Mouse (Mus musculus): Measurements from ENCODE around the gene Il15. TPM values are rescaled to one million over a fixed set of nuclear protein-coding genes. Genes with fewer than 3 reads are reported as not detected.

Gene Il15
- polyA plus RNA-seq, 1 experiment from 2014 or later: 12.8 TPM

- 80% methylated on average over 6 of the region's 6 CpGs for WGBS
- no peak overlapping the region for H3K9ac ChIP-seq
- DNase-seq (no peak), ATAC-seq (ENCODE audit: insufficient read depth) (no peak)
- H3K4me3 ChIP-seq (ENCODE audit: low read depth, low read length): no peak overlapping the region
- H3K4me2 ChIP-seq: no peak overlapping the region
- H3K27ac ChIP-seq (ENCODE audit: low read depth): no peak overlapping the region
- no peaks in the 10 kb centered on the region for H3K9me3 ChIP-seq (ENCODE audit: low read depth, low read length)
- no peaks in the 10 kb centered on the region for H3K4me1 ChIP-seq (ENCODE audit: insufficient read depth)
- H3K27me3 ChIP-seq (ENCODE audit: insufficient read depth, low read length): no peaks in the 10 kb centered on the region
- no peaks in the 10 kb centered on the region for H3K36me3 ChIP-seq (ENCODE audit: insufficient read depth)
- no peak for TF ChIP-seq CTCF (IDR thresholded peaks at IDR 0.05; ENCODE audit: low read depth)
Observed at GRCm38 (mm10) chr8:82370657-82371056, 32.4 kb downstream of the Il15 start.

DNA sequence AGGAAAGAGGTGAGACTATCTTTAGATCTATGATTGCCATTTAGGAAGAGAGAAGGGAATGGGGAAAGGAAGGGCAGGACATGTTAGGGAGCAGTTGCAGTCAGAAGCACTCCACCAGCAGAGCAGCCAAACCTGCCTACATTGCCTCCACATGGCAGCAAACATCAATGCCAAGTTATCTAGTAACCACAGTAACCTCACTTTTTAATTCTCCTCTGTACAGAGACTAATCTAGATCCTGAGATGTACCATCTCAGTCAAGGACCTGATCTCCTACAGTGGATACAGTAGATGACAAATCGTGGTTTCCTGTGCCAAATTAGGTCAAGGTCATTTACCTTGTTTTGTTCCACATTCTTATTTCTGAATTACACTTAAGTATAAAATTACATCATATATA is 42.0 kb downstream of the Il15 start:
- H3K4me3 ChIP-seq (ENCODE audit: low read depth, low read length): no peak overlapping the region
- no peak for TF ChIP-seq CTCF (IDR thresholded peaks at IDR 0.05; ENCODE audit: low read depth)
- H3K27me3 ChIP-seq (ENCODE audit: insufficient read depth, low read length): no peaks in the 10 kb centered on the region
- no peak overlapping the region for H3K27ac ChIP-seq (ENCODE audit: low read depth)
- H3K4me2 ChIP-seq: no peak overlapping the region
- 91% methylated on average over 1 of the region's 1 CpGs for WGBS
- H3K9me3 ChIP-seq (ENCODE audit: low read depth, low read length): no peaks in the 10 kb centered on the region
- DNase-seq: no peak
- H3K4me1 ChIP-seq (ENCODE audit: insufficient read depth): no peaks in the 10 kb centered on the region
- no peak overlapping the region for H3K9ac ChIP-seq
- no peaks in the 10 kb centered on the region for H3K36me3 ChIP-seq (ENCODE audit: insufficient read depth)
- no peak for ATAC-seq (ENCODE audit: insufficient read depth)

DNA sequence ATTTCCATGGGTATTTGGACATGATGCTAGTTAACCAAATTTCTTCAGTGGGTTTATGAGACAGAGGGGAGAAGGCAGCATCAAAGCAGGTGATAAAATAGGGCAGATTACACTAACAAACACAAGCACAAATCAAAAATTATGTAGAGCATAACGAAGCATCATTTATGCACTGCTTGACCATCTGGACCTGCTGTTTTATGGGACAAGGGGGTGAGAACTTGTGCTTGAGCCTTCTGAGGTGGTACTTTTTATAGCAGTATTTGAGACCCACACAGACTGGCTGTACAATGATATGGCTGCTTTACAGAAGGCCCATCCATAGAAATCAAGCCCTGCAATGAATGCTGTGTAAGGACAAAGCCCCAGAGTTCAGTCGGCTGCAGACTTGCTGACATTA is 46.9 kb downstream of the Il15 start:
- Histone ChIP-seq H3K27ac (ENCODE audit: low read depth) (no peak overlapping the region), H3K9ac (no peak overlapping the region), H3K4me3 (ENCODE audit: low read depth, low read length) (no peak overlapping the region), H3K4me2 (no peak overlapping the region), H3K36me3 (ENCODE audit: insufficient read depth) (no peaks in the 10 kb centered on the region), H3K4me1 (ENCODE audit: insufficient read depth) (no peaks in the 10 kb centered on the region), H3K27me3 (ENCODE audit: insufficient read depth, low read length) (no peaks in the 10 kb centered on the region), H3K9me3 (ENCODE audit: low read depth, low read length) (no peaks in the 10 kb centered on the region)
- ATAC-seq (ENCODE audit: insufficient read depth): no peak
- TF ChIP-seq CTCF (IDR thresholded peaks at IDR 0.05; ENCODE audit: low read depth): no peak
- WGBS: 63% methylated on average over 2 of the region's 2 CpGs
- DNase-seq: no peak

GRCm38 (mm10) chr8:82351268-82351943 is 51.6 kb downstream of the Il15 start:
- WGBS: 56% methylated on average over 1 of the region's 1 CpGs
- peak; percentile 37 for DNase-seq

DNA sequence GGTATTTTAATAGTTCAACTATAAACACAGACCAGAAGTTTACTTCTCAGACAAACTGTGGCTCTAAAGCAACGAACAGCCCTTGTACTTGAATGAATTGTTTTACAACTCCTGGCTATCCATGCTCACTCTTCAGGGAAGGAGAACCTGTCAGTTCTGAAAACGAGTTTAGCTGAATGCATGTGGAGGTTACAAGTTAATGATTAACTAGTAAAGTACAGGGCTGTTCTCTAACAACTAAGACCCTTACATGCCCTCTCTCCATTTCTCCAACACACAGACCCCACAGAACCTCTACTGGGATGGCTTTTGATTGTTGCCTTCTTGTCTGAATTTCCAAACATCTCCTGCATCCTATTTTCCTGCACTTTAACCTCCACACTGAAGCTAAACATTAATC is 53.7 kb downstream of the Il15 start:
- Histone ChIP-seq H3K36me3 (ENCODE audit: insufficient read depth) (no peaks in the 10 kb centered on the region), H3K9me3 (ENCODE audit: low read depth, low read length) (no peaks in the 10 kb centered on the region), H3K27ac (ENCODE audit: low read depth) (peak overlapping the region; percentile 42; the same call in 1 of the 2 replicates), H3K4me3 (ENCODE audit: low read depth, low read length) (no peak overlapping the region), H3K27me3 (ENCODE audit: insufficient read depth, low read length) (no peaks in the 10 kb centered on the region), H3K4me1 (ENCODE audit: insufficient read depth) (no peaks in the 10 kb centered on the region), H3K4me2 (no peak overlapping the region), H3K9ac (no peak overlapping the region)
- DNase-seq (peak; percentile 29), ATAC-seq (ENCODE audit: insufficient read depth) (no peak)
- no peak for TF ChIP-seq CTCF (IDR thresholded peaks at IDR 0.05; ENCODE audit: low read depth)
- 26% methylated on average over 2 of the region's 2 CpGs for WGBS

More at GRCm38 (mm10) chr8:82351268-82351943, 51.6 kb downstream of the Il15 start:
- TF ChIP-seq CTCF (IDR thresholded peaks at IDR 0.05; ENCODE audit: low read depth): peak; percentile 50; the same call in 1 of the 2 replicates
- no peak for ATAC-seq (ENCODE audit: insufficient read depth)
- Histone ChIP-seq H3K4me1 (ENCODE audit: insufficient read depth) (no peaks in the 10 kb centered on the region), H3K27me3 (ENCODE audit: insufficient read depth, low read length) (no peaks in the 10 kb centered on the region), H3K4me3 (ENCODE audit: low read depth, low read length) (no peak overlapping the region), H3K27ac (ENCODE audit: low read depth) (no peak overlapping the region), H3K4me2 (no peak overlapping the region), H3K36me3 (ENCODE audit: insufficient read depth) (no peaks in the 10 kb centered on the region), H3K9ac (no peak overlapping the region), H3K9me3 (ENCODE audit: low read depth, low read length) (no peaks in the 10 kb centered on the region)

GRCm38 (mm10) chr8:82346485-82346884 is 56.5 kb downstream of the Il15 start:
- H3K9ac ChIP-seq: no peak overlapping the region
- H3K4me1 ChIP-seq (ENCODE audit: insufficient read depth): no peaks in the 10 kb centered on the region
- WGBS: 74% methylated on average over 3 of the region's 3 CpGs
- H3K9me3 ChIP-seq (ENCODE audit: low read depth, low read length): no peaks in the 10 kb centered on the region
- no peaks in the 10 kb centered on the region for H3K27me3 ChIP-seq (ENCODE audit: insufficient read depth, low read length)
- peak overlapping the region; percentile 78; the same call in 1 of the 2 replicates for H3K27ac ChIP-seq (ENCODE audit: low read depth)
- H3K4me3 ChIP-seq (ENCODE audit: low read depth, low read length): no peak overlapping the region
- DNase-seq (no peak), ATAC-seq (ENCODE audit: insufficient read depth) (0 out of 2 replicates have a peak, but pooled peaks have one; percentile 35)
- no peak overlapping the region for H3K4me2 ChIP-seq
- no peak for TF ChIP-seq CTCF (IDR thresholded peaks at IDR 0.05; ENCODE audit: low read depth)
- H3K36me3 ChIP-seq (ENCODE audit: insufficient read depth): no peaks in the 10 kb centered on the region

GRCm38 (mm10) chr8:82331675-82332234 is 71.3 kb downstream of the Il15 start:
- no peaks in the 10 kb centered on the region for H3K9me3 ChIP-seq (ENCODE audit: low read depth, low read length)
- no peaks in the 10 kb centered on the region for H3K36me3 ChIP-seq (ENCODE audit: insufficient read depth)
- WGBS: 80% methylated on average over 8 of the region's 8 CpGs

More at GRCm38 (mm10) chr8:82331675-82332234, 71.3 kb downstream of the Il15 start:
- Histone ChIP-seq H3K27ac (ENCODE audit: low read depth) (no peak overlapping the region), H3K4me1 (ENCODE audit: insufficient read depth) (no peaks in the 10 kb centered on the region), H3K4me2 (no peak overlapping the region), H3K9ac (no peak overlapping the region), H3K4me3 (ENCODE audit: low read depth, low read length) (no peak overlapping the region), H3K27me3 (ENCODE audit: insufficient read depth, low read length) (no peaks in the 10 kb centered on the region)
- DNase-seq: no peak
- no peak for TF ChIP-seq CTCF (IDR thresholded peaks at IDR 0.05; ENCODE audit: low read depth)
- no peak for ATAC-seq (ENCODE audit: insufficient read depth)

Data from lung, embryonic 14.5 days (tissue).